Mouse (Mus musculus) lung, adult 2 months (tissue): ENCODE measurements around the gene Cisd3. TPM values are rescaled to one million over a fixed set of nuclear protein-coding genes. Genes with fewer than 3 reads are reported as not detected.
A peak's percentile ranks its signal among the peaks of the same experiment; 100 is the strongest.
"Not testable (repeated sequence)": the region's sequence is repeated elsewhere in the genome, so short reads cannot be mapped to it uniquely, and the experiment has no call there.

Experiments used
- DNase-seq: peaks from one replicate; pipeline ENCODE4 v3.0.0; 2022
- H3K4me1 ChIP-seq: fragments of 200-500 bp; 2 replicates; pipeline ENCODE4 v1.6.1; 2011; ENCODE audit warnings: low read length; ENCODE audit not compliant: control insufficient read depth, insufficient read depth
- H3K4me3 ChIP-seq: fragments of 200-500 bp; replicated peaks from 2 replicates; pipeline ENCODE3; 2011; ENCODE audit warnings: low read depth, mild to moderate bottlenecking, control low read depth, low read length; ENCODE audit errors: extremely low read depth
- CTCF ChIP-seq: fragments of 200-500 bp; IDR thresholded peaks from 2 replicates; pipeline ENCODE4 v1.5.1; 2011; ENCODE audit warnings: mild to moderate bottlenecking, low read length, control low read depth; ENCODE audit not compliant: insufficient read depth
- POLR2A ChIP-seq: fragments of 200-500 bp; IDR thresholded peaks from 2 replicates; pipeline ENCODE4 v1.6.1; 2011; ENCODE audit warnings: low read depth, mild to moderate bottlenecking, control low read depth, low read length, borderline replicate concordance; ENCODE audit errors: extremely low read depth
- WGBS: fragments of 180-500 bp; shearing (Covaris S2); methylation state at CpG from one replicate; pipeline ENCODE4 v1.1.7; 2018; 5-methylcytosine and 5-hydroxymethylcytosine counted together
- polyA plus RNA-seq: library from polyadenylated mRNA; depleted of rRNA; stranded (reverse); fragments of >200 nt; gene quantifications from 2 replicates; pipeline ENCODE4 v1.2.3, GENCODE M21; 2012

Gene Cisd3
- polyA plus RNA-seq, 1 experiment: 34.0 TPM

DNA sequence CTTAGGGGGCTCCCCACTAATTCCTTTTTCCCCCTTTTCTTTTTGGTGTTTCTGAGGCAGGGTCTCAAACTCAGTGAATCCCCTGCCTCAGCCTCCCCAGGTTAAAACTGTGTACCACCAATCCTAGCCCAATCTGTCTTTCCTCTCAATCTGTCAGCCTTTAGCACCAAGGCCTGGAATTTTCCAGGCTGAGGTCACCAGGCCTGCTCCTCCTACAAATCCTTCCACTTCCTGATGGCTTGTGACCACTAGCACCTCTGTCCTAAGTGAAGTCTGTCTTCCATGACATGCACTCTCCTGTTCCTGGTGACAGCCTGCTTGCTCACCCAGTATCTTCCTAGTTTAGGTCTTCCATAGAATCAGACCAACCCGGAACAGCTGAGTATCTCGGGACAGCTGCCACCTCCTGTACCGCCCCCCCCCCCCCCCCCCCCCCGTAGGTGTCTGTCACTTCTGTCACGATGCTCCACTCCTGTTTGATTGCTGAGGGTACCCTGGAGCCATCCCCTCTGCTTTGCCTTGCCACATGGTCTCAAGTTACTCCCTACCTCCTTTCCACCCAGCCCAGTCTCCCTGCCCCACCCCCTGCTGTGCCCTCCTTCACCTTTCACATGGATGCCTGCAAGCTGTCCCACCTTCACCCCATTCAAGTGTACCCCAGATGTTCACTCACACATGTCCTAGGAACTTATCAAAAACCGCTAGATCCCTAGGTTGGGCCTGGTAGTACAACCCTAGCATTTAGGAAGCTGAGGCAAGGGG, 28.3 kb upstream of the Cisd3 start:
- no peak for DNase-seq
- Histone ChIP-seq H3K4me3 (no peak overlapping the region), H3K4me1 (peaks cover 4% of the 10 kb centered on the region)
- 40% methylated on average over 4 of the region's 6 CpGs for WGBS
- no peak for TF ChIP-seq CTCF
- TF ChIP-seq POLR2A: no peak

DNA sequence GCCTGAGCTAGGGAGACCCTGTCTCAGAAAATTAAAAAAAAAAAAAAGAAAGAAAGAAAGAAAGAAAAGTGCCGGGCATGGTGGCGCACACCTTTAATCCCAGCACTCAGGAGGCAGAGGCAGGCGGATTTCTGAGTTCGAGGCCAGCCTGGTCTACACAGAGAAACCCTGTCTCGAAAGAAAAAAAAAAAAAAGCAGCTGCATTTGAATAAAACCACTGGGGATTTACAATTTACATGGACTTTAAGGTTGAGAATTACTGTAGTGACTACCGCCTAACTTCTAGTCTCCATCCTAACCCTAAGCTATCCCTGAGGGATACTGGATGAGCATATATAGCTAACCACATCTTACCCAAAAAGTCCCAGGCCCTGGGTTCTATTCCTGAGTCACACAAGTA, 27.7 kb upstream of the Cisd3 start:
- H3K4me3 ChIP-seq, DNase-seq, H3K4me1 ChIP-seq: not testable (repeated sequence)
- 92% methylated on average over 6 of the region's 6 CpGs for WGBS

DNA sequence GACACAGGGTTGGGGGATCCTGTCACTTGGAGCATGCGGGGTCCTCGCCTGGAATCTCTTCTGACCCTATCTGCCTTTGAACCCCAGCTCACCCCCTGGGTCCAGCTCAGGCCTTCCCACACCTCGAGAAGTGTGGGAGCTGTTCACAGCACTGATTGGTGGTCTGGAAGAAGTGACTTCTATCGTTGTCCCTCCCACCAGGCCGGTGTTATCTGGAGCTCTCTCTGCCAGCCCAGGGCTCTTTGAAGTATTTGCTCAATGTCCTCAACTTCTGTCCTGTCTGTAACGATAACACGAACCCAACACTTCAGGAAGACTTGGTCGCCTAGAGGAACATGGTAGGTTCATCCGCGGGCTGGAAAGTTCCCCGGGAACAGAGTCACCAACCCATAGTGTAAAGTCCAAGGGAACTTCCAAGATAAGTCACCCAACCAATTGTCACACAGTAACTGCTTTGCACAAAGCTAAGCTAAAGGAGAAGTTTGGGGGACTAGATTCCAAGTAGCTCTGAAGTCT, 26.8 kb upstream of the Cisd3 start:
- DNase-seq: no peak
- TF ChIP-seq CTCF (no peak), POLR2A (no peak)
- WGBS: 56% methylated on average over 11 of the region's 11 CpGs
- H3K4me3 ChIP-seq: no peak overlapping the region
- H3K4me1 ChIP-seq: peaks cover 8% of the 10 kb centered on the region

DNA sequence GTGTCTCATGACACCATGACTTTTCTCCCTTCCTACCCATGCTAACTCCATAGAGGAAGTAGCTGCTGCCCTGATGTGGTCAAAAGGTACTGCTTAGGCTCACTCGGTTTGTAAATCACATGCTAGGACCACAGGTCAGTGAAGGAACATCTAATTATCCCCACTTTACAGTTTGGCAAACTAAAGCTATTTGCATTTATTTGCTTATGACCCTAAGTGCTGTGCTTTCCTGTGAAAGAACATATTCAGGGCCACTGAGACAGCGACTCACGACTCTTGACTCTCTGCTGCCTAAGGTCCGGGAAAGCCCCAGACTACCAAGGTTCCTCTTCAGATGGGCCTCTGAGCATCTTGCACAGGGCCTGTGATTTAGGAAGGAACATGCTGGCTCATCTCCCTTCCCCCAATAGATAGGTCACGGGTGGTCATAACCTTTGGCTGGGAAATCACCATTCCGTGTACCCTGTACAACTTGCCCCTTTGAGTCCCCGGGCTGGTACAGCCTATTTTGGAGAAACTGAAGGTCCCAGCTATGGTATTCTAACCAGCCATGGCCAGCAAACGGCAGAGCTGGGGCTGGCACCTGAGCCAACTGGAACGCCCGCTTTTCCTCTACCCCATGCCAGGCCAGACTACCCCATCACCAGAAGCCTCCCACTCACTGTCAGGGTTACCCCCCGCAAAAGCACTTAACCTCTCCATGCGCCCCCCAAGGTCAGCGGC, 26.2 kb upstream of the Cisd3 start:
- DNase-seq: no peak
- TF ChIP-seq POLR2A: no peak
- Histone ChIP-seq H3K4me3 (peak overlapping the region; percentile 92), H3K4me1 (peaks cover 8% of the 10 kb centered on the region)
- 4% methylated on average over 13 of the region's 13 CpGs for WGBS

DNA sequence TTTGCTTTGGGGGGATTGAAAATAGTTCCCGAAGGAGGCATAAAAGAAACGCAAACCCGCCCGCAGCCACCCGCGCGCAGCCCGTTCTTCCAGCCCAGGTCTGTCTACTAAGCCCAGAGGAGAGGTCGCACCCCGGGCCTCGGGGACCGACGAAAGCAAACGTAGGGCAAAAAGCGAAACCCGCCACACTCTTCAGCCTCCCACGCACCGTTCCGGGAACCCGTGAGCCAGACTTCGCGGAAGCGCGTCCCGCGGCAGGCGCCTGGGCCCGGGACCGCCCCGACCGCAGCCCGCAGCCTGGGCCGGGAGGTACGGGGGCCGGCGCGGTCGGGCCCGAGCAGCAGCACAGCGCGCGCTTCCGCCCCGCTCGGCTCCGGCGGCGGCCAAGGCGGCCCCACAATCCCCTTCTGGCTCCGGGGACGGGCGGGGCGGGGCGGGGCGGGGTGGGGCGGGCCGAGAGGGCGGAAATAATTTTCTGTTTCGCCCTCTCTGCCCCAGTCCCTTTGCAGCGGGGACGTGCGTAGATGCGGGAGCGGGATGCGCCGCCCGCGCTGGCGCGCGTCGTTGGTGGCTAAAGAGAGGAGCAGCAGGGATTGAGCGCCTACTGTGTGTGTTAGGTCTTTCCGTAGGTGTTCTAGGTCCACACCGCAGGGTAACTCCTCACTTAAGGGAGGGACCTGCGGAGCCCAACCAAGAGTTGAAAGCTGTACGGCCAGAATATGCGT, 25.5 kb upstream of the Cisd3 start:
- DNase-seq: peak; percentile 83
- under 1% methylated on average over 77 of the region's 78 CpGs for whole genome bisulfite sequencing
- Histone ChIP-seq H3K4me1 (peaks cover 12% of the 10 kb centered on the region), H3K4me3 (peak overlapping the region; percentile 93)
- TF ChIP-seq CTCF (no peak), POLR2A (peak; percentile 93; the same call in 1 of the 2 replicates)

DNA sequence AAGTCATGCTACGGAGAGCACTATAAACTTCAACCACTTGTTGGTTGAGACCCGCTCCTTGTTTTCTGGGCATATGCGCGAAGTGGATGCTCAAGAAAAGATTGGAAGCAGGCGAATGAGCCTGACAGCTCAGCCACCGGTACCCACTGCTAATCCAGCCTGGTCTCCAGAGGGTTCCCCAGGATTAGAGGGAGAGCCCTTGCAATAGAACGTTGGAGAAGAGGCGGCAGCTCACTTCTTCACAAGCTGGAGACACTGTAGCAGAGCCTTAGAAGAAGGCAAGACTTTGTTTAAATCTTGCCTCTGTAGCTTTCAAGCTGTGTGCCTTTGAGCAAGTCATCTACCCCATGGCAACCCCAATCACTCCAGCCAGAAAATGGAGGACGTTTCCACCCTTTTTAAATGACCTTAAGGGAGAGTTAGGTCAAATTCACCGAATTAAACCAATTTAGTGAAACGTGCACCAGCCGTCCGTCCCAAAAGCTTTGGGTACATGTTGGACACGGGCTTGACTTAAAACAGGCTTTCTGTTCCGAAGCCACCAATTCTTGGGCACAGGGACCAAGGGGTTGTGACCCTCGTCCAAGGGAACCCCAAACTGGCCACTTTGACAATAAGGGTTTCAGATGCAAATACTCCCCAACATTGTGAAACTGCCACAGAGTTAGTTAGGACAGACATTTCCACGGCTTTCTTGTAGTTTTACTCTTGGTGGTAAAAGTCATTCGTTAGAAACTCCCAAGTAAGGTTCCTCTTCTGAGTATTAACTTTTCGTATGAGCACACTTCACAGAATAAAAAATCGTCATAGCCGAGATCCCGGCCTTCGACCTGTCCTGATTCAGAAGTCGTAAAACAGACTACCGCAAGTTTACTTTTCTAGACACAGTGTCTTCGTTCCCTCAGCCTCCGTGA, 24.6 kb upstream of the Cisd3 start:
- DNase-seq: no peak
- WGBS: 7% methylated on average over 27 of the region's 27 CpGs
- Histone ChIP-seq H3K4me3 (peak overlapping the region; percentile 93), H3K4me1 (peaks cover 12% of the 10 kb centered on the region)
- TF ChIP-seq CTCF (no peak), POLR2A (no peak)

DNA sequence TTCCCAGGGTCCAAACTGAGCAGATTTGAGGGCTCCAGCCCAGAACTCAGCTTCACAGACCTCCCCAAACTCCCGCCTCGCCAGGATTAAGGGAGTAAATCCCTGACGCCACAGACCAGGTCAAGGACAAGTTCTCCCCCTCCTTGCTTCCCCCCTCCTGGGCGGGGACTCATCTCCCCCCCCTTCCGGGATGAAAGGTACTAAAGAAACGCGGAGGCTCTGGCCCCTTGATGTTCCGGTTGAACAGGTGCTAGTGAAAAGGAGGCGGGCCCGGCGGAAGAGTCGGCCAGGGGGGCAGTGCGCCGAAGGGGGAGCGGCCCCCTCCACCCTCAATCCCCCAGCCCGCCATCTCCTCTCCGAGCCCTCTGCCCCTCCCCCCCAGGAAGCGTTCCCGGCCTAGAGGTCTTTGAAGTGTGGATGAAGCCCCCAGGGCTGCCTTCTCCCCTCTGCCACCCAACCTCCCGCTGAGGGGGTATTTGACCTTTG, 23.9 kb upstream of the Cisd3 start:
- peak; percentile 36; the same call in 1 of the 2 replicates for TF ChIP-seq POLR2A
- TF ChIP-seq CTCF: no peak
- Histone ChIP-seq H3K4me1 (peaks cover 12% of the 10 kb centered on the region), H3K4me3 (peak overlapping the region; percentile 47)
- WGBS: under 1% methylated on average over 20 of the region's 20 CpGs
- DNase-seq: peak; percentile 81

DNA sequence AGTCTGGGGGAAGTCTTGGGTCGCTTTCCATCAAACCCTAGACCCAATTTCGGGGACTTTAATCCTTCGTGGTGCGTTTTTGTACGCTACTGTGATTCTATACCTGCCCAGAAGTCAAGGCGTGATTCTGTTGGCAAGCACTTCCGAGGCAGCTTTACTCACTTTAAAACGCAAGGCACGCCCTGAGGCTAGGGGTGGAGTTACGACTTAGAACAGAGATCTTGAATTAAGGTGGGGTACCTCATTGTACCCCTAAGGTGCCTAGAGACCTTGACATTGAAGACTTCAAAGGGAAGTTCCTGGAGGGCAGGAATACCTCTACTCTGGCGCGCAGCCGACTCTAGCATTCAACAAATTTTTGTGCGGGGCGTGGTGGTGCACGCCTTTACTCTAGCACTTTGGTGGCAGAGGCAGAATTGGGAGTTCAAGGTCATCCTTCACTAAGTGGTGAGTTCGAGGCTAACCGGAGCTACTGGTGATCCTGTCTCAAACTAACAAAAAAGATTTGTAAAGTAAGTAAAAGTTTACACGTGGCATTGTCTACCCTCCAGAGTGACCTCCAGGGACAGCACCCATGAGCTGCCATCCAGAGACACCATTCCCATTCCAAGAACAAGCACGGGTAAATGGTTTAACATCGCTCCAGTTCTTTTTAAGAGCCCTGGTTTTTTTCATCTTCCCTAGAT, 23.3 kb upstream of the Cisd3 start:
- TF ChIP-seq POLR2A (no peak), CTCF (no peak)
- peak; percentile 70 for DNase-seq
- H3K4me3 ChIP-seq: peak overlapping the region; percentile 74
- WGBS: 2% methylated on average over 21 of the region's 21 CpGs
- peaks cover 12% of the 10 kb centered on the region for H3K4me1 ChIP-seq
